Mouse (Mus musculus): Measurements from ENCODE around the gene Otud7a. TPM values are rescaled to one million over a fixed set of nuclear protein-coding genes. Genes with fewer than 3 reads are reported as not detected.

Gene Otud7a
- polyA plus RNA-seq, 1 experiment: 16.0 TPM

GRCm38 (mm10) chr7:63780821-63781220, 336.3 kb downstream of the Otud7a start:
- TF ChIP-seq POLR2A (IDR thresholded peaks at IDR 0.05; ENCODE audit: borderline replicate concordance, extremely low read depth, insufficient read depth, insufficient read length, poor library complexity, severe bottlenecking) (no peak), CTCF (IDR thresholded peaks at IDR 0.05; ENCODE audit: borderline replicate concordance, extremely low read depth, insufficient read depth, insufficient read length) (no peak)
- DNase-seq (ENCODE audit: low read depth): no peak

DNA sequence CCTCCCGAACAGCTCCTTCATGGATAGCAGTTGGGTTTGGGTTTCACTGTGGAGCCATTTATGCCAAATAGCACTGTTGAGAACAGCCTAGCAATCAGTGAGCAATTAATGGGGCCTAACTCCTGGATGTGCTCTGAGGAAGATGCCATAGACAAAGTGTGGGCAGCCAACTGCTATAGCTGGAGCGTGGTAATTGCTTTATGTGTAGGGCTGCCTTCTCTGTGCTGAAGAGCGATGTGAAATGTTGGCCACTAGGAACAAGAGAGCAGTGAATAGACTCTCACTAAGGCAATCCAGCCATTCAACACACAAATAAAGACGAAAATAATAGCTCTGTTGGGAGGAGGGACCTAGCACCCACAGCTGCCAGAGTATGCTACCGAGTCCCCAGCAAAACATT, 345.2 kb downstream of the Otud7a start:
- DNase-seq (ENCODE audit: low read depth): peak; percentile 79
- TF ChIP-seq POLR2A (IDR thresholded peaks at IDR 0.05; ENCODE audit: borderline replicate concordance, extremely low read depth, insufficient read depth, insufficient read length, poor library complexity, severe bottlenecking): no peak
- no peak for TF ChIP-seq CTCF (IDR thresholded peaks at IDR 0.05; ENCODE audit: borderline replicate concordance, extremely low read depth, insufficient read depth, insufficient read length)

GRCm38 (mm10) chr7:63796001-63796632, 351.6 kb downstream of the Otud7a start:
- no peak for TF ChIP-seq CTCF (IDR thresholded peaks at IDR 0.05; ENCODE audit: borderline replicate concordance, extremely low read depth, insufficient read depth, insufficient read length)
- TF ChIP-seq POLR2A (IDR thresholded peaks at IDR 0.05; ENCODE audit: borderline replicate concordance, extremely low read depth, insufficient read depth, insufficient read length, poor library complexity, severe bottlenecking): no peak
- peak; percentile 86 for DNase-seq (ENCODE audit: low read depth)

DNA sequence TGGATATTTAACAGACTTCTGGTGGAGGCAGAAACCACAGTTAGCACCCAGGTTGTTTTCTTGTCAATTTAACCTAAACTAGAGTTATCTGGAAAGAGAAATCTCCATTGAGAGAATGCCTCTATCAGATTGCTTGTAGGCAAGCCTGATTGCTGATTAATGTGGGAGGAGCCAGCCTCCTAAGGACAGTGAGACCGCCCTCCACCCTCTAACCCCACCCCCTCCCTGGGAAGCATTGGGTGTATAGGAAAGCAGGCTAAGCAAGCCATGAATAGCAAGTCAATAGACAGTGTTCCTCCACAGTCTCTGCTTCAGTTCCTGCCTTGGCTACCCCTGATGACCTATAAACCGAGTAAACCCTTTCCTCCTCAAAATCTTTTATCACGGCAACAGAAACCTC, 353.9 kb downstream of the Otud7a start:
- TF ChIP-seq POLR2A (IDR thresholded peaks at IDR 0.05; ENCODE audit: borderline replicate concordance, extremely low read depth, insufficient read depth, insufficient read length, poor library complexity, severe bottlenecking) (no peak), CTCF (IDR thresholded peaks at IDR 0.05; ENCODE audit: borderline replicate concordance, extremely low read depth, insufficient read depth, insufficient read length) (no peak)
- DNase-seq (ENCODE audit: low read depth): no peak

DNA sequence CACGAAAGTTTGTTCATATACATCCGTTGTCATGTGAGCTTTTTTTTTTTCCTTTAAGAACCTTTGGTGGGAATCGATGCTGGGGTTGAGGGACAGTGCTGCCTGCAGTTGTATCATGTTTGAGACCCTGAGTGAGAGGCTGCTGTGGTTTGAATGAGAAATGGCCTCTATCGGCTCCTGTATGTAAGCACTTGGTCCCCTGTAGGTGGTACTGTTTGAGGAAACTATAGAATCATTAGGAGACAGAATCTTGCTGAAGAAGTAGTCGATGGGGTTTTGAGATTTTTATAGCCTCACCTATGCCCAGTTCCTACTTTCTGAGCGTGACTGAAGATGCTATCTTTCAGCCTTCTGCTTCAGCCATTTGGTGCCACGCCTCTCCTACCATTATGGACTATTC, 354.8 kb downstream of the Otud7a start:
- DNase-seq (ENCODE audit: low read depth): no peak
- TF ChIP-seq CTCF (IDR thresholded peaks at IDR 0.05; ENCODE audit: borderline replicate concordance, extremely low read depth, insufficient read depth, insufficient read length) (no peak), POLR2A (IDR thresholded peaks at IDR 0.05; ENCODE audit: borderline replicate concordance, extremely low read depth, insufficient read depth, insufficient read length, poor library complexity, severe bottlenecking) (no peak)

DNA sequence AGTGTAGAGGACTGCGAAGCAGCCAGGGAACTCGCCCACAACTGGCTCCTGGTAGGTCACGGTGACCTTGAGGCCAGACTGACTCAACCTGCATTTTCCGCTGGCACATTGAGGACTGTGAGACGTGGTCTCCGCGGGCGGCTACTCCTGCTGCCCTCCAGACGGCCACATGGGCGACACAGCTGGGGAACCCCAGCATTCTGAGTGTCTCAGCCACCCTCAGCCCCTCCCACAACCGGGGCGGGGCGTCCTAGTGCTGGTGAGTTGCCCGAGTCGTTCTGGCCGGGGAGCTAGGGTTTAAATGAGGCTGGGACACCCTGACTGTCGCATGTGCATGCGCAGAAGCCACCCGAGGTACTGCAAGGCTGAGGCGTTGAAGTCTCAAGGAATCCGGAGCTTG, 358.2 kb downstream of the Otud7a start:
- no peak for DNase-seq (ENCODE audit: low read depth)

More for the DNA sequence above, 358.2 kb downstream of the Otud7a start:
- TF ChIP-seq CTCF (IDR thresholded peaks at IDR 0.05; ENCODE audit: borderline replicate concordance, extremely low read depth, insufficient read depth, insufficient read length) (no peak), POLR2A (IDR thresholded peaks at IDR 0.05; ENCODE audit: borderline replicate concordance, extremely low read depth, insufficient read depth, insufficient read length, poor library complexity, severe bottlenecking) (no peak)

Other genes with a start within 250 kb of the Otud7a start
- gene Chrna7, start 232.2 kb upstream of the Otud7a start, polyA plus RNA-seq (2012; rRNA removed): 8.1 and 8.3 TPM in 2 replicates

Measured in brain, embryonic 14.5 days (tissue).